Mouse (Mus musculus) thymus, postnatal 14 days (tissue): Measurements from ENCODE around the gene Cdh16.
"Not testable (repeated sequence)": the region's sequence is repeated elsewhere in the genome, so short reads cannot be mapped to it uniquely, and the experiment has no call there.

Experiments
- DNase-seq: peaks from one replicate; pipeline ENCODE4 v3.0.0; 2021

Gene Cdh16

DNA sequence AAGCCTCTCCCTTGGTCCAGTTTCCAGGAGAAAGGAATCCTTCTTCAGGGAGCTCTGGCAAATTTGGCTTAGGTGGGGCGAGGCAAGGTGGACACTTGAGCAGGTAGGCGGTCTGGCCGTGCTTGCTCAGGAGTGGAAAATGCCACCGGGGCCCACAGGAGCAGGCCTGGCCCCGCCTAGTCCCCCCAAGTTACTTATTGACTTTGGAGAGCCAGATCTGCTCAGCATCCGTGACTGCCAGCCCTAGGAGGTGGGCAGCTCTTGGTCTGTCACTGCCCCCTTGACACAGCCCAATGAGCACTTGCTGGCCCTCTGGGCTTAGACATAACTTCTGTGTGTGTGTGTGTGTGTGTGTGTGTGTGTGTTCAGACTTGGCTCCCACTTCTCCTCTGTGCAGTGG, at the start of gene Cdh16:
Gene Cdh16 (minus strand): TSS at position 236 of the 400 bp plus-strand sequence.
- no peak for DNase-seq

DNA sequence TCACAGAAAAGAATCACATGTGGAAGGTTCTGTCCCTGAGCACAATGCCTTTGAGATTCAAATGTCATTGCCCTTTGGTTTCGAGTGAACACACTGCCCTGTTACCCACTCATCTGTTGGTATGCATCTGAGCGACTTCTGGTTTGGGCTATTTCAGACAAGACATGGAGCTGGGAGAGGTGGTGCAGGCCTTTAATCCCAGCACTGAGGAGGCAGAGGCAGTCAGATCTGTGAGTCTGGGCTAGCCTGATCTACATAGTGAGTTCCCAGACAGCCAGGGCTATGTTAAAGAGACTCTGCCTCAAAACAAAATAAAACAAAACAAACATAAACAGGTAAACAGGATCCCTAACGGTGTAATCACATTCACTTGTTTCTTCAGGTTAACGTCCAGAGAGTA, 31.4 kb upstream of the Cdh16 start:
- no peak for DNase-seq

DNA sequence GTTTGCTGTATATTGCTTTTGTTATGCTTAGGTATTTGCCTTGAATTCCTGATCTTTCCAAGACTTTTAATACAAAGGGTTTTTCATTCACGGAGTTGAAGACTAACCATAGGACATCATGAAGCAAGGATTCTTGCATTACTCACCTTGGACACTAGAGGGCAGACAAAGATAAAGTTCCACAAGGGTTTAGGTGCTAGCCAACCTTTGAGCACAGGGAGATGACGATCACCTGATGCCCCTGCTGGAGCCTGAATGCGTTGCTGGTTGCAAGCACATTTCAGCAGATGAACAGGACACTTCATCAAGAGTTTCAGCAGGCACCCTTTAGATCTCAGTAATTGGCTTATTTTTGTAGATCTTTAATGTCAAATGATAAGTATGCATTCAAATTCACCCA, 30.8 kb upstream of the Cdh16 start:
- DNase-seq = peak; percentile 85

DNA sequence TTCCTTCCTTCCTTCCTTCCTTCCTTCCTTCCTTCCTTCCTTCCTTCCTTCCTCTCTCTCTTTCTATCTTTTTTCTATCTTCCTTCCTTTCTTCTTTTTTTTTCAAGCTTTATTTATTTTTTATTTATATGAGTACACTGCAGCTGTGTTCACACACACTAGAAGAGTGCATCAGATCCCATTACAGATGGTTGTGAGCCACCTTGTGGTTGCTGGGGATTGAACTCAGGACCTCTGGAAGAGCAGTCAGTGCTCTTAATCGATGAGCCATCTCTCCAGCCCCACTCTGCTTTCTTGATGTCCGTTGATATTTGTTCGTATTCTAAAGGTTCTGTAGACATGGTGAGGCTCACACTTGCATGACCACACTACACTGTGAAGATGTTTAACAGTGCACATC, 20.0 kb upstream of the Cdh16 start:
- DNase-seq = not testable (repeated sequence)

DNA sequence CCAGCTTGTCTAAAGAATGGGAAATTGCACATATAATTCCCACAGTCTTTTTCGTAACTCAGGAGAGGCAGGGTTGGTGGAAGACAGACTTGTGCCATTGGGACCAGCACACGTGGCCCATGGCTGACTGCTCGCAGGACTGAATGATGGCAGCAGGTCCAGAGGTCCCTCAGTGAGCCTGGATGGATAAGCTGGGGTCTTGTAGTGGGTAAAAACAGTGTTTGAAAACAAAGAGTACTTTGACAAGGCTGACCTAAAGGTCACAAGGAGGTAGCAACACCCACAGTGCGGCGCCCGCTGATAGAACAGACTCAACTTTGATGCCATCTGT, 18.1 kb upstream of the Cdh16 start:
- DNase-seq = no peak

DNA sequence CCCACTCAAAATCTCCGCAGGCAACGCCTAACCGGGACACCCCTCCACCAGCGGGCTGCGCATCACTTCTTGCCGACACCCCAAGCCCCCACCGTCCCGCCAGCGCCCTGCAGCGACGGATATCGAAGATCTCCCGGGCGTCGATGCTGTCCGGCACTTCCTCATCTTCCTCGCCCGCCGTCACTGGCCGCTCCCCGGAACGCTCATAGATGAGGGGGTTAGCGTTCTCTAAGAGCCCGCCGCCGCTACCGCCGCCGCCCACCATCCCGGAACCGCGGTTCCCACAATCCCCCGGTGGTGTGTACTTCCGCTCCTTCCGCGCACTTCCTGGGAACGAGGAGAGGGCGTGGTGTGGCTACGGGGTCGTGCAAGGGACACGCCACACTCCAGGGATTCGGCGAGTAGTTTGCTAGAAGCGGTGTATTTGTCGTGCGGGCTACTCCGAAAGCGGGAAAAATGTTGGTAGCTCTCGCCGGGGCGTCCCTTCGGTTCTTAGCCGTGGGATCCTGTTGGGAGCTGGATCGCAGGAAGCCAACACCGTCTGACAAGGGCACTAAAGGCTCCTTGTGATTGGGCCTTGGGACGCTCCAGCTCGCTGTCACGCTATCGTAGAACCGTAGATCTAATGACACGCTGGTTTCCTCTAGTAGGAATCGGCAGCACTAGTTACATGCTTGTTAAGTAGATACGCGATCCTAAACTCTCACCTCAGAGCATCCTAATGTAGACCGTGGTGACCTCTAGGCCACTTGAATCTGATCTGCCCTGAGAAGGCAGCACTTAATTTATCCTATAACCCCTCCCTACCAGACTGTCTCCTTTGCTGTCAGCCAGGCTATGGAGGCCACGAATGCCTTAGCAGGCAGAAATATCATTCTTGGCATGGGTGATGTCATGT, 17.5 kb upstream of the Cdh16 start, which contains the start of gene Ciao2b:
Gene Ciao2b (minus strand): TSS at position 540 of the 898 bp plus-strand sequence.
- peak; percentile 91 for DNase-seq

DNA sequence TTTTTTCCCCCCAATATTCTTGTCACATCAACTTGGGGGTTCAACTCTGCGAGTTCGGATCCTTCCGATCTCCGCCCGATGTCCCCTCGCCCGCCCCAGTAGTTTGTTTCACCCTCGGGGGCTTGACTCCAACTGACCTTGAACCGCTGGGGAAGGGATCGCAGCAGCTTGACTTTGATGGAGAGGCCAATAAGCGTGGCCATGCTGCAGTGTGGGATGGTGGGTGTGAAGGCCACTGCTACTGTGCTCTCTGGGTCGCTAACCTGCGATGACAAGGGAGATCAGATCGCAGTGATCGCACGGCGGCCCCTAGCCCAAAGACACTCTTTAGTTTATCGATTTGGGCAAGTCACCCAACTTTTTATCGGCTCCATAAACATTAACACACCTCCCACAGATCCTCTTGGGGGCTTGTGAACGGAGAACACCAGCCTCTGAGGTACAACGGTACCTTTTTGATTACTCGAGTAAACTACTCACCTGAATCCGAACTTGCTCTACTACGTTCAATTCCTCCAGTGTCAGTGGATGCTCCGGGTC, 16.7 kb upstream of the Cdh16 start:
- DNase-seq = peak; percentile 25

DNA sequence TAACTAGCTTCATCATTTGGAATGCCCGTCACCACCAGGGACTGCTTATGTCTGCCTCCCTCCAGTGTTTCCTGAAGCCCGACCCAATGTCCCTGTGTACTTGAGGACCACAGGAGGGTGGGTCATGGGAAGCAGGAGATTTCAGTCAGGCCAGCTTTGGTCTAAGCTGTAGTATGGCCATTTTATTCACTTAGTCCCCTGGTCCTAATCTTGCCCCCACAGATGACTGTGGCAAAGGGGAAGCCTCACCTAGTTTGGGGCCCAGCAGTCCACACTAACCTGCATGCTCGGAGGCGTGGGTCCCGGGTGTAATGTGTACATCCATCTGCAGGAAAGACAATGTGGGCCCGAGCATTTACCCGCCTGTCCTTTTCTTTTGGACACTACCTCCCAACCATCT, 16.0 kb upstream of the Cdh16 start:
- DNase-seq = peak; percentile 1

DNA sequence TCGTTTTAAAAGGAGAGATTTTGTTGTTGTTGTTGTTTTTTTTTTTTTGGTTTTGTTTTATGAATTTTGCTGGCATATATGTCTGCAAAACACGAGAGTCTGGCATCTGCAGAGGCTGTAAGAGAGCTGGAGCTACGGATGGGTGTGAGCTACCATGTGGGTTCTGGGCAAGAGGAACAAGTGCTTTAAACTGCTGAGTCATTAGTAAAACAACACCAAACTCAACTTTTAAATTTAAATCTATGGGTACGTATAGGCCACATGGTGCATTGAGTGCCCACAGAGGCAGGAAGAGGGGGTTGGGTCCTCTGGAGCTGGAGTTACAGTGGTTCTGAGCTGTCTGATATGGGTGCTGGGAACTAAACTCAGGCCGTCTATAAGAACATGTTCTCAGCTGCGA, 13.8 kb upstream of the Cdh16 start:
- DNase-seq = peak; percentile 1

DNA sequence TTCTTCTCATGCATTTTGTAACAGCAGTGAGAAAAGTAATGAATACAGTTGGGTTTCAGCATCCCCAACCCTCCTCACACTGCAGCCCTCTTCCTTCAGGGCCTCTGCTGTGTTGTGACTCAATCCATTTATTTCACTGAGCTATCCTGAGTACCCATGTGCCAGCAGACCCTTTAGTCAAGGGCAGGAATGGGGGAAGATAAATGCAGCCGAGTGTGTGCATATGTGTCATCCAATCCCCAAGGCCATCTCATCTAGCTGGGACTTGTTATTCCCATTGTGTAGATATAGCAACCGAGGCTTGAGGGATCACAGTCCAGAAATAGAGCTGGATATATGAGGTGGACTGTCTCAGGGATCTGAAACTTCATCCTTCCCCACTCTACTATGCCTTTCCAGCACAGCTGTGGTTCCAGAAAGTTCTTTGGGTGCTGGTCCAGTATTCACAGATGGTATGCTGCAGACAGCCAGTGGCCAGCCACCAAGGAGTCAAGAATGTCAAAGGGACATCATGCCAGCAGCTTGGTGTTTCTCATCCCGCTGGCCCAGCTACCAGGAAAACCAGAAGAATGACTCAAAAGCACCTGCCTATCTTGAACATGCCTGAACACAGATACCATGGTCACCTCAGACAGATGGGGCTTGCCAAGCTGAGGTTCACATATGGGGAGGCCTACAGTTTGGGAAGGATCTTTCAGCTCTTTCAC, 11.0 kb upstream of the Cdh16 start:
- peak; percentile 2 for DNase-seq

DNA sequence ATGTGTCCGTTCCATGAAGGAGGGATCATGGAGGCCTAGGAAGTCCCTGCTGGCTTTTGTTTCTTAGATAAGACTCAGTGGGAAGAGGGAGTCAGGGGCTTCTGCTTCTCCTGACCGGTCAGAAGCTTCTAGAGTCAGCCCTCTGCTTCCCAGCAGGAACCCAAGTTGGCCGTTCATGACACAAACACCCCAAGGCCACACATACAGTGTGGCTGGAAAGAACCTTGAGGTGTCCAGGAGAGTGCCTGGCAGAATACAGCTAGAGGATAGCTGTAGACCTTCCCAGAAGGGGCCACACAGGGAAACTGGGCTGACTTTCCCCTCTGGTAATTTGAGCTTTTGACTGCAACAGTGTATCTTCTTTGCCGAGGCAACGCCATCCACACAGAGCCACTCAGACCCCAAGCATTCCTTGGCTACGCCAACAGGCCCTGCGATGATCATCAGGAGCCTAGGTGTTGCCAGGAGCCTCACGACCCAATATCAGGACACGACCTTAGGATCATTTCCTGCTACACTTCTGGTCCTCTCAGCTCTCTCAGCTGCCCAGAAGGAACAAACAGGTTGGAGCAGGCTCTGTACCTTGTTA, 9.1 kb upstream of the Cdh16 start:
- no peak for DNase-seq

DNA sequence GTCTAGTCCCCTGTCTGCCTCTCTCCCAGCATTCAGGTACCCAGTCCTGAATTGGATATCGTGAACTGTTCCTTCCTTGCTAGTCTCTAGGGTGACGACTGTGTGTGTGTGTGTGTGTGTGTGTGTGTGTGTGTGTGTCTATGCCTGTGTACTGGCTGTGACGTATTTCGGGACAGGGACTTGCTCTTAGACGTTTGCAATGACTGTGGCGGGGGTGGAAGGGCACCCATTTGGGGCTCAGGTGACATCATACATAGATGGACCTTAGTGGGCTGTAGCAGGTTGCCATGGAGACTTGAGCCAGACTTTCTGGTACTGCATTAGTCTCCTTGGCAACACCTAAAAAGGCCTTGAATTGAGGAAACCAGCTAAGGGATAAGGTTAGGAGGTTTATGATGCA, 8.3 kb upstream of the Cdh16 start:
- DNase-seq = no peak

DNA sequence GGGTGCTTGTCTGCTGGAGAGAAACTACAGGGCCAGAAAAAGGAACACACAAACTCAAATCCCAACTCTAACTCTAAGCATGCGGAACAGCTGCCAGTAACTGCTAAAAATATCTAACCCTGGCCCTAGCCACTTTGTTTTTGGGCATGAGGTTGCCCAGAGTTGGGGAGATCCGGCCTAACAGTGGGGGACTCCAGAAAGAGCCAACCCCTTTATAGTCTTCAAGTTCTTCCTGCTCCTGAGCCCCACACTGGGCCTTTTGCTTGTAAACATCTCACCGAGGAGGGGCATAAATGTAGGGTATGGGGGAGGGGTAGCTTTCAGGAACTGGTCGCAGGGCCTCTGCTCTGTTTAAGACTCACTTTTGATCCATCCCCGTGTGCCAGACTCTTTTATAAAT, 7.8 kb upstream of the Cdh16 start:
- peak; percentile 28 for DNase-seq

DNA sequence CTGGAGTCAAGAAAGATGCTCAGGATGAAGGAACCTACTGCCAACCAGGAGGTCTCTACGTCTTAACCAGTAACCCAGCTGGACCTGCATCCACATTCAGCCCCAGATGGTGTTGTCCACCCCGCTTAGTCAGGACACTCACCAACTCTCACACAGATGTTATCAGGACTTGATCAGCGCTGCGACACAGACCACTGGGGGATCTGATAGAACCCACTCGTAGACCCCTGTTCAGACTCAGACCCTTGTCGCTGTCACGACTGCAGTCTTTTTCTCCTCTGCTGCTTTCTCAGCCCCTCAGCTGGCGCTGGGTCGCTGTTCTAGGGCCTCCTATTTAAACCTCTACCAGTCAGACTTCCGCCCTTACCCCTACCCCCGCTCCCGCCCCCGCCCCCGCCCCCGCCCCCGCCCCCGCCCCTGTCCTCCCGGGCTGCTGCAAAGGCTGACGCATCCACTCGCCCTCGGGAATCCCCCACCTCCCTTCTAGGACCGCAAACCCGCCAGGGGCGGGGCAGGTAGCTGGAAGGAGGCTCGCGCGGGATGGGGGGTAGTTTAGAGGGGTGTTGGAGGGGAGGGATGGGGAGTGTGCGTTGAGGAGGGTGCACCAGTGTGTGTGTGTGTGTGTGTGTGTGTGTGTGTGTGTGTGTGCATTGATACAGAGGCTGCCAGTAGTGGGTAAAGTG, 6.9 kb upstream of the Cdh16 start, which contains the start of gene Rrad:
Gene Rrad (minus strand): TSS at position 347 of the 683 bp plus-strand sequence.
- peak; percentile 86 for DNase-seq

DNA sequence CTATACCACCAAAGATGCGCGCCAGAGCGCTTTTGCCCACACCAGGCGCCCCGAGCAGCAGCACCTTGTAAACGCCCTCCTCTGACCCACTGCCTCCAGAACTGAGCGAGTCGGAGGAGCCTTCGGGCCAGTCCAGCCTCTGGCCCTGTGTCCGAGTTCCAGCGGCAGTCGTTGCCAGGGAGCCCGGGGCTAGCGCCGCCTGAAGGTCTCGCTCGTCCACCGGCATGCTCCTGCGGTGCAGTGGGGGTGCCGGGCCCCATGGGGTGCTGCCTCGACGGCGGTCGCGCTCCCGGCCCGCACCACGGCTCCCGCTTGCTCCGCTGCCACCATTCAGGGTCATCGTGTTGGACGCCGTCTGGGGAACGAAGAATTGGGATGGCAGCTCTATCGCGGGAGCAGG, 6.4 kb upstream of the Cdh16 start:
- peak; percentile 55 for DNase-seq

DNA sequence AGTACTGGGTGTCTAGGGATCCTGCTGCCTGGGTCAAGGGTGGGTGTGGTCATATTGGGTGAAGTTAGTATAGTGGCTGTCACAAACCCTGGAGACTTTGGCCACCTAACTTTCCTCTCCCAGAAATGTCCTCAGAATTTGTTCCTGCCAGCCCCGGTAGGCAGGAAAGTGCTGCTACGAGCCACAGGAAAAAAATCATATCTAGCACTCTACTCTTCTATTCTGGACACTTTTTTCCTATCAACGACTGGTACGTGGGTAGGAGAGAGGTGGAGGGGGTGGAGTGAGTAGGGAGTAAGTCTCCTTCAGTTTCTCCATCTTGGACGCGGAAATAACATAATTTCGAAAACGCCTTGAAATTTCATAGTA, 5.9 kb upstream of the Cdh16 start:
- no peak for DNase-seq

DNA sequence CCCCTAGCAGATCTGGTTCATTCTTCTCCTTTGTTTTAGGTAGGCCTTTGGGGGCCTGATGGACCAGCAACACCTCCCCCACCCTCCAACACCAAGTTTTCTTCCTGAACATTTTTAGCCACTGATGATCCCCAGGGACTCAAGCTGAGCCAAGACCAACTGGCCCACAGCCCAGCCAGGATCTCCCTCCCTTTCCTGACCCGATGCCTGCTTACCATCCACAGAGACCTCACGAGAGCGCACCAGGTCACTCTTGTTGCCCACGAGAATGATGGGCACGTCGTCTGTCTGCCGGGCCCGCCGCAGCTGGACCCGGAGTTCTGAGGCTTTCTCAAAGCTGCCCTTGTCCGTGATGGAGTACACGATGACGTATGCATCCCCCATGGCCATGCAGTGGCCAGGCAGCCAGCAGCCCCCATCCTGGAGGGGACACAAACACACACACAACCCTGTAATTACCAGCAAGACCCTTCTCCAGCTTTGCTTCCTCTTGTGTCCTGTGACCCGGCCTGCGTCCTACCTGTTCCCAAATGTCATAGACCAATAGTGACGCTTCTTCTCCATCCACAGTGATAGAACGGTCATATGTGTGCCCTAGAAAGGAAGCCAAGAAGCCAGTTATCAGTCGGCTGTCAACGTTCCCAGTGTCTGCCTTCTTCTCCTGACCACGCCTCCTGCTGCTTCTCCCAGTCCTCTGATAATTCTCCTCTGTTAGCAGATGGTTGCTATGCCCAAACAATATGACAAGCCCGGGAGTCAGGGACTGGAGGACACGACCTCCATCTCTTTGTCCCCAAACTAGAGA, 5.3 kb upstream of the Cdh16 start:
- DNase-seq = no peak

DNA sequence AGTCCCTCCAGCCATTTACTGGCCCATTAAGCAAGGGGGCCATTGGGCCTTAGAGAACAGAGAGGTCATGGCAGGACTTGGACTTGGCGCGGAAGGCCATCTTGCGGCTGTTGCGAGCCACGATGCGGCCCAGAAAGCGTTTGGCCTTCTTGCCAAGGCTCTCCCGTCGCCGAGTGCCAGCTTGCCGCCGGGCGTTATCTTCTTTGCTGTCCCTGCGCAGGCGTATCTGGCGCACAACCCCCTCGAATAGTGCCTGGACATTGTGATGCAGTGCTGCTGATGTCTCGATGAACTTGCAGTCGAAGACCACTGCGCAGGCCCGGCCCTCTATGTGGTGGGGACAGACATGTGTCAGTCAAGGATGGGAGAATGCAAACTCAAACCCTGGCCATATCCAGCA, 4.2 kb upstream of the Cdh16 start:
- no peak for DNase-seq

DNA sequence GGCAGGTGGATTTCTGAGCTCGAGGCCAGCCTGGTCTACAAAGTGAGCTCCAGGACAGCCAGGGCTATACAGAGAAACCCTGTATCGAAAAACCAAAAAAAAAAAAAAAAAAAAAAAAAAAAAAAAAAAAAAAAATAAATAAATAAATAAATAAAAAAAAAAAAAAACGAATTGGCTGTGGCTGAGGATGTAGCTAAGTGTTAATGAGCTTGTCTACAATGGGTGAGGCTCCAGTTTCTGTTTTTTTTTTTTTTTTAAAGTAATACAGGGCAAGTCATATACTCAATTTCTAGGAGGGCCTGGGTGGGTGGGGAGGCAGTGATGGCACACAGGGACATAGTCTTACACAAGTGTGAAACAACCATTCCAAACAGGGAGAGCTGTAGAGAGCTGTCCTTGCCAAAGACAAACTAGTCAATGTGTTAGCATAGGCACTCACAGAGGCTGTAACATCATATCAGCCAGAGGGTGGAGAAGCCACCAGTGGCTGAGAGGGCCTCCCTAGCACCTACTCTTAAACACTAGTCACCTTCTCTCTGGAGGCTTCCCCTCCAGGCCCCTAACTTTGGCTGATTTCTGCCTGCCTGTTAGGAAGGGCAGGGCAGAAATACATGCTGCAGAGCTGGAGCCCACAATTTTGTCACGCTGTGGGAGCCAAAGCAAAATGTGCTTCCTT, 3.0 kb upstream of the Cdh16 start:
- no peak for DNase-seq

DNA sequence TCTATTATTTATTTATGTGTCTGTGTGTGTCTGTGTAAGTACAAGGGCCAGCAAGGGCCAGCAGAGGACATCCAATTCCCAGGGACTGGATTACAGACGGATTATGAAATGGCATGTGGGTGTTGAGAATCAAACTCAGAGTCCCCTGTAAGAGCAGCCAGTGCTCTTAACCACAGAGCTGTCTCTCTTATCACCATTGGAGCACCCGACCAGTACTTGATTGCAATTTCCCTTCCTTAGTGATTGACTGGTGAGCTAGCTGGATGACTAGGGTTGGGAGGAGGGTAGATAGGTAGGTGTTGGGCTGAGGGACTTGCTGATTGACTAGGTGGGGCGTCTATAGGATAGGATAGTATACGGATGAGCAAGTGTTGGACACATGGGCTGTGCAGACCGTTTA, 3.4 kb downstream of the Cdh16 start:
- DNase-seq = no peak

DNA sequence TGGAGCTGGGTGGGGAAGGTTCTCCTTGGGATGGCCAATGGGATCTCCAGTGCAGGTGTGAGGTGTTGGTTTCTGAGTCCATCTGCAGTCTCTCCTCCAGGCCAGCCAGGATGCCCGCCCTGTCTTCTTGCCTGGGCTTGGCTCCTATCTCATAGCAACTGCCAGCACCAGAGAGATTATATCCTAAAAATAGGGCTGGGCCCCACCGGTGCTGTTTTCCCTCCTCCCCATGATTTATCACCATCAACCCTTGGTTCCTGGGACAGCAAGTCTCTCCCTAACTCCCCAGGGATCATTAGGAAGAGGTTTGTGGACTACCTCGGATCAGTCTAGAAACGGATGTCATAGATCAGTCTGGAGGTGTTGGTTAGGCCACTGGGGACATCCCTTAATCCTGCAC, 11.1 kb downstream of the Cdh16 start:
- DNase-seq = no peak

DNA sequence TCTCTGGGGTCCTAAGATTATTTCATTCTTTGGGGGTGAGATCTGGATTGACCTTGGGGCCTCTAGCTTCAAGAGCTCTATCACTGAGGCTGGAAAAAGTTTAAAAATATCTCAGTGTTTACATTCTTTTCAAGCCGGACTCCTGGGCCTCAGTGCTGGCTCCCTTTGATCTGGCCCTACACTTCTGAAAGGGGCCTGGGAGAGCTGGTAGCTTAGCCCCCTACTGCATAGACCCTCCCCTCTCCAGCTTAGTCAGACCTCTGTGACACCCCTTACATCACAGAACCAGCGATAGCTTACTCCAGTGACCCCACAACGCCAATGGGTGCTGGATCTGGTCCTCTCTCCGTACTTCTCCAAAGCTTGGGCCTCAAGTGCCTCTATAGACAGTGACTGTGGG, 12.6 kb downstream of the Cdh16 start:
- DNase-seq = no peak
